Mouse (Mus musculus) midbrain, embryonic 12.5 days (tissue): ENCODE measurements around the gene Zcchc7. TPM values are rescaled to one million over a fixed set of nuclear protein-coding genes. Genes with fewer than 3 reads are reported as not detected.
"Not testable (repeated sequence)": the region's sequence is repeated elsewhere in the genome, so short reads cannot be mapped to it uniquely, and the experiment has no call there.

Source experiments
- ATAC-seq: fragments of 200-750 bp; cut with Nextera tagmentation; 2 replicates; pipeline ENCODE4 v1.8.0; 2017; ENCODE audit warnings: low read depth, moderate TSS enrichment, moderate library complexity; ENCODE audit not compliant: low FRiP score
- H3K27ac ChIP-seq: fragments of 300-500 bp; sonication (generic); replicated peaks from 2 replicates; pipeline ENCODE4 v1.5.1; 2016; ENCODE audit warnings: mild to moderate bottlenecking
- H3K27me3 ChIP-seq: fragments of 300-500 bp; sonication (generic); 2 replicates; pipeline ENCODE4 v1.6.1; 2016; ENCODE audit warnings: mild to moderate bottlenecking
- H3K36me3 ChIP-seq: fragments of 300-500 bp; sonication (generic); 2 replicates; pipeline ENCODE4 v1.6.1; 2016
- H3K4me1 ChIP-seq: fragments of 300-500 bp; sonication (generic); 2 replicates; pipeline ENCODE4 v1.6.1; 2016
- H3K4me2 ChIP-seq: fragments of 300-500 bp; sonication (generic); replicated peaks from 2 replicates; pipeline ENCODE4 v1.6.1; 2016; ENCODE audit warnings: mild to moderate bottlenecking, moderate library complexity
- H3K4me3 ChIP-seq: fragments of 300-500 bp; sonication (generic); 2 replicates; pipeline ENCODE4 v1.5.1; 2016; ENCODE audit warnings: mild to moderate bottlenecking
- H3K9ac ChIP-seq: fragments of 300-500 bp; sonication (generic); replicated peaks from 2 replicates; pipeline ENCODE4 v1.6.1; 2016; ENCODE audit warnings: mild to moderate bottlenecking, moderate library complexity
- H3K9me3 ChIP-seq: fragments of 300-500 bp; sonication (generic); 2 replicates; pipeline ENCODE4 v1.6.1; 2016; ENCODE audit warnings: mild to moderate bottlenecking
- WGBS: fragments of 180-500 bp; shearing (Covaris S2); methylation state at CpG from one replicate; pipeline ENCODE4 v1.1.7; 2016; 5-methylcytosine and 5-hydroxymethylcytosine counted together
- polyA plus RNA-seq: library from polyadenylated mRNA; unstranded; fragments of >200 nt; fragmentation: Nextera tagmentation; extraction: Ambion mirVana; gene quantifications from 2 replicates; pipeline ENCODE4 v1.2.1, GENCODE M21; 2016

Gene Zcchc7
- polyA plus RNA-seq, 1 experiment from 2014 or later = 28.3 TPM

DNA sequence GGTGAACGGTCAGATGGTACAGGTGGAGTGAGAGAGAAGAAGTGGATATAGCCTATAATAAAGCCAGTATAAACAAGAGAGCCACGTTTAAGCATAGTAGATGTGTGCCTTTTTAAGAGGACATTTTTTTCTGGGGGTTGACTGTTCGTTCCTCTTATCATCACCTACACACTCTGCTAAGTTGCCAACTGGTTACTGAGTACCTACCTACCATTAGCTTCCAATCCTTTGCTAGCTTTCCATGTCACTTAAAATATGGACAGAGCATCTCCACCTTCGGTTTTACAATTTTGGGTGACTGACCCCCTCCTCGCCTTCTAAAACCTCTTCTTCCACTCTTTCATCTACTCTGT is 167.4 kb downstream of the Zcchc7 start:
- H3K9me3 ChIP-seq = no peaks in the 10 kb centered on the region
- H3K9ac ChIP-seq = no peak overlapping the region
- H3K4me3 ChIP-seq = no peak overlapping the region
- H3K4me2 ChIP-seq = no peak overlapping the region
- peaks cover under 1% of the 10 kb centered on the region; the same call in 1 of the 2 replicates for H3K4me1 ChIP-seq
- no peaks in the 10 kb centered on the region for H3K27me3 ChIP-seq
- WGBS = 92% methylated on average over 5 of the region's 5 CpGs
- peaks cover 11% of the 10 kb centered on the region; the same call in 1 of the 2 replicates for H3K36me3 ChIP-seq
- H3K27ac ChIP-seq = no peak overlapping the region
- ATAC-seq = no peak

DNA sequence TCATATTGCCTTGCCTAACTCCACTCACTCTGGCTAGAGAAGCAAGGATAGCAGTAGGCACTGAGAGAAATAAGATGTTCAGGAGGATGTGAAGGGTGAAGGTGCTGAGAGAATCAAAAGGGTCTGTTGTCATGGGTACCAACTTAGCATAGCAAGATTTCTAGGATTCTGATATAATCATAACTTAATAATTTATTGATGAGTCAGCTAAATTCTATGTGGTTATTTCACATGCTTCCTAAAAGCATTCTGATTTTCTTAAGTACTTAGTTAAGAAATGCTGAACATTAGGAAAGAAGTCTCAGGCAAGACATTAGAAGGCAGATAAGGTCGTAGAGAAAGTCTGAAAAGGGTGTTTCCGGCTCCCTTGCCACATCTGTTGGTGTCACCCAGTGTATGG is 172.3 kb downstream of the Zcchc7 start:
- H3K27me3 ChIP-seq = no peaks in the 10 kb centered on the region
- H3K36me3 ChIP-seq = peaks cover 41% of the 10 kb centered on the region
- no peak overlapping the region for H3K4me2 ChIP-seq
- H3K4me3 ChIP-seq = no peak overlapping the region
- H3K9ac ChIP-seq = no peak overlapping the region
- no peaks in the 10 kb centered on the region for H3K4me1 ChIP-seq
- ATAC-seq = no peak
- H3K9me3 ChIP-seq = no peaks in the 10 kb centered on the region
- H3K27ac ChIP-seq = no peak overlapping the region
- whole genome bisulfite sequencing = 82% methylated on average over 2 of the region's 2 CpGs

DNA sequence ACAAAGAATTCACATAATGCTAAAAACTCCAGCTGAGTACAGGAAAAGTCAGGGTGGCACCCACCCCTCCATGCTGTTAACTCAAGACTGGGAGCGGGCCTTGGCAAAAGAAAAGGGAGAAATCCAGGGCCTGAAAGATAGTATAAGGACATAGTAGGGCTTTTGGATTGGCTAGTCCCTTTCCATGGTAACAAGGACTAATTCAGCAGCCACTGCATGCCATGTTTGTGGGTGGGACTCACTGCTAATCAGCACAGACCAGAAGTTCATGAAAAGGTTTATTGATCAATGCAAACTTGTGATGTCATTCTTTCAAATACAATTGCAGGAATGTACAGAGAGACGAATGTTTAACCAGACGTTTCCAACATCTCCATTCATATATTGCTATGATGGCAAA is 173.1 kb downstream of the Zcchc7 start:
- Histone ChIP-seq H3K27ac (no peak overlapping the region), H3K27me3 (no peaks in the 10 kb centered on the region), H3K4me2 (no peak overlapping the region), H3K9ac (no peak overlapping the region), H3K9me3 (no peaks in the 10 kb centered on the region), H3K4me3 (no peak overlapping the region), H3K4me1 (no peaks in the 10 kb centered on the region), H3K36me3 (peaks cover 49% of the 10 kb centered on the region)
- WGBS = 77% methylated on average over 3 of the region's 3 CpGs
- no peak for ATAC-seq

DNA sequence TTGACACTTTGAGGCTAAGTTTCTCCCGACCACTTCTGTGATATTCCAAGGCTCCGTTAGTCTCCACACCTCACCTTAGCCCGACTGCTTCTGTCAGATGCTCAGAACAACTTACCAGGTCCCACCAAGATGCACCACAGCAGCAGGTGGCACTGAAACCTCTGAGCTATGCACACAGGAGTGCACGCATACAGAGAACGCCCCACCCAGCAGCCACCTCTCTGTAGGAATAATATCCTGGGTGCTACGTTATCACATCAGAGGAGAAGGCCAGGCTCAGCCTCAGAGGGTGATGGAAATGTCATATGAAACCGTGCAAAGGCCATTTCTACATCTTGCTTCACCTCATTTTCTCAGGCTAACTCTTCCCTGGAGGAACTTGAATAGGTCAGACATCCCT is 174.7 kb downstream of the Zcchc7 start:
- 92% methylated on average over 7 of the region's 7 CpGs for WGBS
- Histone ChIP-seq H3K4me3 (no peak overlapping the region), H3K9ac (no peak overlapping the region), H3K36me3 (peaks cover 49% of the 10 kb centered on the region), H3K27me3 (no peaks in the 10 kb centered on the region), H3K9me3 (no peaks in the 10 kb centered on the region), H3K4me1 (no peaks in the 10 kb centered on the region), H3K27ac (no peak overlapping the region), H3K4me2 (no peak overlapping the region)
- ATAC-seq = no peak

DNA sequence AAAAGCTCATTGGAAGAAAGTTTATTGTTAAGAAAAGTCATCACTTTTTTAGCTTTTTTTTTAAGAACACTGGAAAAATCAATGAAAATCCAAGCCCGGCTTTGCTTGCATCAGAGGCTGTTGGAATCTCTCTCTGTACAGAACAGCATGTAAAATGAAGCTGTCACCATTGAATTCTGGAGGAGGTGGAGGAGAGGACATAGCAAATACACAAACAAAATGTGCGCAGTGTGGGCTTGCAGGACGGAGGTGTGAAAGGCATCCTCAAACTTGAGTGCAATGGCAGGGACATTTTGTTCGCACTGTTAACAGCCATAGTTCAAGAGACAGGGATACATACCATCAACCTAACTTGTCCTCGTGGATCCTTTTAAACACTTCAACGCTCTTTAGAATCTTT is 176.1 kb downstream of the Zcchc7 start:
- Histone ChIP-seq H3K36me3 (peaks cover 45% of the 10 kb centered on the region), H3K9me3 (no peaks in the 10 kb centered on the region), H3K4me3 (no peak overlapping the region), H3K27me3 (no peaks in the 10 kb centered on the region), H3K4me2 (no peak overlapping the region), H3K4me1 (no peaks in the 10 kb centered on the region), H3K27ac (no peak overlapping the region), H3K9ac (no peak overlapping the region)
- 90% methylated on average over 6 of the region's 6 CpGs for WGBS
- no peak for ATAC-seq

DNA sequence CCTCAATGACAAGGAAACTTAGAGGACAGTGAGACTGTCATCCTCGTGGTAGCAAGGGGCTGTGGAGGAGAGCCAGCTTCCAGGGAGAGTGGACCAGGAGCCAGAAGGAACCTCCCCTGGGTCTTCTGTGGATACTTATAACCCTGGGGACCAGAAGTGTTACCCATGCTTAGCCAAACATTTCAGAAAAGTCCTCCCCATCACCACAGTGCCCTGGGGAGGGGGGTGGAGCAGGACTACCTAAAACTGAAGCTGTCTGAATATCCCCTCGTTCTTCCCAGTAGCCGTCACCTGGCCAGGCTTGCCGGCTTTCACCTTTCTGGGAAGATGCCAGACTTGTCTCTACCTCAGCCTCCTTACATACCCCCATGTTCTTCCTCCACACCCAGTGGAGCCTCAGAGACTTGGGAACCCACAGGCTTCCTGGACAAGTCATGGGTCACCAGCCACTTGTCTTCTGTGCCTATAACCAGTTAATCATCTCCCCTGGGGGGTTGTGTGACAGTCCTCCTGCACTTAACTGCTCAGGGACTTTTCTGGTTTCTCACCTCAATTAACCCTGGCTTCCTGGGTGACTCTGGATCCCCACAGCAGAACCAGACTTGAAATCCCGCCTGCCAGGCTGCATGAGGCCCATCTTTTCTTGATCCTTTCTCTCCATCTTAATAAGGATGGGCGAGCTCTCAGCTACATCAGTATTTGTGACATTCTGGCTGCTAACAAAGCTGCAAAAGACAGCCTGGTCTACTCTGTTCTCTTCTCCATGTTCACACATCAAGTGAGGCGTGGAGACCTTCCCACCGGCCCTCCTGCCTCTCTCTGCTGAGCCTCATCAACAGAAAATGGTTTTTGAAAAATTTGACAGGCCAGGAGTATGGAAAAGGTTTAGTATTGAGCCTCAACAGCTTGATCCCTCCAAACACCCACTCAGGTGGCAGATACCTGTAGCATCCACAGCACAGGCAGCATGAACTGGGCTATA is 183.0 kb downstream of the Zcchc7 start:
- Histone ChIP-seq H3K27me3 (no peaks in the 10 kb centered on the region), H3K4me3 (no peak overlapping the region), H3K9me3 (no peaks in the 10 kb centered on the region), H3K4me1 (no peaks in the 10 kb centered on the region), H3K36me3 (peaks cover under 1% of the 10 kb centered on the region; the same call in 1 of the 2 replicates), H3K9ac (no peak overlapping the region), H3K27ac (no peak overlapping the region), H3K4me2 (no peak overlapping the region)
- WGBS = 79% methylated on average over 8 of the region's 8 CpGs
- ATAC-seq = no peak

DNA sequence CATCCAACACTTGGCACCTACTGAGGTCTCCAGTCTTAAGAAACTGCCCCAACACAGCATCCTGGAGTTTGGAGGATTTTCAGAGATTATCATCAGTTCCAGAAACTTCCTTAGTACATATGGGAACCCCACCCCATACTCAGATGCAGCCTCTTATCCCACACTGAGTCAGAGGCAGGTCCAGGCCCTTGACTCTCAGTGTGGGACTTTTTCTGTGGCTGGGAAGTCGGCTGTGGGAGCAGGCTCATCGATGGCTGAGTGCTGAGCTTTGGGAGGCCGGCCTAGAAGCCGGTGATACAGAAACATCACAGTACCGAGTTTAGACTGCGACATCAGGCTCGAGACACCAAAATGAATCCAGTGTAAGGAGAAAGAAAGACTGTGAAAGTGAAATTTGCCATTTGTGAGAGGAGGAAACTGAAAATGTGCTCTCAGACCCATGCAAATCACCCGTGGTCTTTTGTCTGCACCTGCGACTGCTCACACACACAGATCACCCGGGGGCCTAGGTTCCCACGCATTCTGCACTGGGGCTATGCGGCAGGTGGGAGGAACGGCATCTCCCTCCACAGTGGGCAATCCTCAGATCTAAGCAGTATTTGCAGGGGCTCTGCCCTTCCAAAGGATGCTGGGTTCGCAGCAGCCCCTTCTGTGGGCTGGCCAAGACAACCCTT is 184.0 kb downstream of the Zcchc7 start:
- no peak overlapping the region for H3K9ac ChIP-seq

DNA sequence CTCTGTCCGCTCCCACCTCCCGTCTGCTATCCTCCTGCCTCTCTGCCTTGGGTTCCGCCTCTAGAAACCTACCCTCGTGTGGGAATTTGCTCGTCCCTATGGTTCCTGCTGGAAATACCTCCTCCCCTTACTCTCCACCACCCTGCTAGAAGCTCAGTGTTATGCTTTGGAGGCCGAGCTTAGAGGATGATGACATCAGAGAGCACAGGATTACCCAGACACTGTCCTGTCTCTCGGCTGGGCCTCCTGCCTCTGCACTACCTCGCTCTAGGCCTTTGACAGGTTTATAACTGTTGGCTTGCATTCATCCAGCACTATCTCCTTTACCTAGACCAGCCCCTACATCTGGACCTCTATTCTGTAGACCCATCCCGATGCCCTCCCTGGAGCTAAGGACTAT is 184.6 kb downstream of the Zcchc7 start:
- 79% methylated on average over 9 of the region's 9 CpGs for WGBS
- no peaks in the 10 kb centered on the region for H3K4me1 ChIP-seq
- H3K4me3 ChIP-seq = no peak overlapping the region
- no peaks in the 10 kb centered on the region for H3K27me3 ChIP-seq
- ATAC-seq = no peak
- H3K27ac ChIP-seq = no peak overlapping the region
- H3K9me3 ChIP-seq = no peaks in the 10 kb centered on the region
- no peak overlapping the region for H3K4me2 ChIP-seq
- no peaks in the 10 kb centered on the region for H3K36me3 ChIP-seq
- H3K9ac ChIP-seq = no peak overlapping the region

More for the DNA sequence above, 184.0 kb downstream of the Zcchc7 start:
- ATAC-seq = no peak
- no peaks in the 10 kb centered on the region for H3K27me3 ChIP-seq
- H3K36me3 ChIP-seq = no peaks in the 10 kb centered on the region
- H3K4me3 ChIP-seq = no peak overlapping the region
- H3K9me3 ChIP-seq = no peaks in the 10 kb centered on the region
- H3K4me2 ChIP-seq = no peak overlapping the region
- no peaks in the 10 kb centered on the region for H3K4me1 ChIP-seq
- H3K27ac ChIP-seq = no peak overlapping the region
- WGBS = 89% methylated on average over 14 of the region's 14 CpGs

DNA sequence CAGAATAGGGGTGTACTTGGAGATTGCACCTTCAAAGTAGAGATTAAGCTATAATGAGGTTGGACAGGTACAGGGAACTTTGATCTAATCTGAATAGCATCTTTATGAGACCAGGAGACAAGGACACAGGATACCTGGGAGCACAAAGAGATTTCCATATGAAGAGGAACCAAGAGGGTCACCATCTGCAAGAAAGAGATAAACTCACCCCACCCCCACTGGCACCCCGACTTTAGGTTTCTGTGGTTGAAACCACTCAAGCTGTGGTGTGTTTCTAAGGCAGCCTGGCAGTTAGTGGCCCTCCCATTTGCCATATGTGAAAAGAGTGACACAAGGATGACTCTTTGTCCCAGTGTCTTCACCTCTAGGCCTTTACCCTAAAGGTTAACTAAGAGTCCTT is 186.6 kb downstream of the Zcchc7 start:
- Histone ChIP-seq H3K9me3 (no peaks in the 10 kb centered on the region), H3K4me3 (no peak overlapping the region), H3K27me3 (no peaks in the 10 kb centered on the region), H3K9ac (no peak overlapping the region), H3K4me2 (no peak overlapping the region), H3K27ac (no peak overlapping the region), H3K36me3 (no peaks in the 10 kb centered on the region), H3K4me1 (no peaks in the 10 kb centered on the region)
- 86% methylated on average over 1 of the region's 1 CpGs for WGBS
- no peak for ATAC-seq

DNA sequence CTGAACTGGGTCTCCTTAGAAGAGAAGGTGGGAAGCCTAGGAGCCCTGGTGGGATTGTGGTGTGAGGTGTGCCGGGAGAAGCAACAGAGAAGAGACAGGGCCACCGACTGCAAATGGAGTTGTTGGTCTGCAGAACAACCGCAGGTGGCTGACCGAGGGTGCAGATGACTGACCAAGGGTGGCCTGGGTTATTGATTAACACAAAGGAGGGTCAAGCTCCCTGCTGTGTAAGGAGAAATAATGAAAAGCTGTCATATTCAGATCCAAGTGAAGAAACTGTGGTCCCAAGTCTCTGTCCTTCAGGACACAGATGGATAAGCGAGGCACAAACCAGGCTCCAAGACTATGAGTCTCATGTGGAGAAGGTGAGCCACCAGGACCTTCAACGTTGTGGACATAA is 187.8 kb downstream of the Zcchc7 start:
- no peak overlapping the region for H3K27ac ChIP-seq
- no peak for ATAC-seq
- H3K9ac ChIP-seq = no peak overlapping the region
- no peaks in the 10 kb centered on the region for H3K36me3 ChIP-seq
- H3K9me3 ChIP-seq = no peaks in the 10 kb centered on the region
- no peaks in the 10 kb centered on the region for H3K4me1 ChIP-seq
- no peak overlapping the region for H3K4me3 ChIP-seq
- H3K4me2 ChIP-seq = no peak overlapping the region
- WGBS = 84% methylated on average over 6 of the region's 6 CpGs
- no peaks in the 10 kb centered on the region for H3K27me3 ChIP-seq

DNA sequence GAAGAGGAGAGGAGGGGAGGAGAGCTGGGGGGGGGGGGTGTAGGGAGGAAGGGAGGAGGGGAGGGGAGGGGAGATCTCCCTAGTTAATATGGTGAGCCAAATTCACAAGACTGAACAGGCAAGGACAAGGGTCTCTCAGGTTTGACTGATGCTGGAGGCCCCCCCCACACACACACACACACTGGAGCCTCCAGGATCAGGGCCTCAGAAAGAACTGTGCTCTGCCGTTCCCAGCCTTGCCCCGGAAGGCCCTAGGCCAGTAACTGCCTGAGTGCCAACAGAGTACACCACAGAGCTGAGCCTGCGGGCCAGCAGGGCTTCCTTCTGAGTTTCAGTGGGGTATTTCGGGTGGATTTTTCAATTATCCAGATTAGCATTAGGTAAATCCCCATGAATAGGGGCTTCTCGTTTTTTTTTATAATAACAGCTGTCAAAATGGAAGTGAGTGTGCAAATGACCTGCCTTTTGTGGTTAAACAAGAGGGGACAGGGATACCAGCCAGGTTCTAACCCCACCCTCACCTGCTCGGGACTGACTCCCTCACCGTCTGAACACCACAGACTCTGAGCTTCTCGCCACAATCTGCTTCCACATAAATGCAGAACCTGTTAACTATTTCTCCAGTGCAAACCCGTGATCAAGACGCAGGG is 188.9 kb downstream of the Zcchc7 start:
- Histone ChIP-seq H3K27ac (no peak overlapping the region), H3K9ac (no peak overlapping the region), H3K27me3 (no peaks in the 10 kb centered on the region), H3K36me3 (no peaks in the 10 kb centered on the region), H3K9me3 (no peaks in the 10 kb centered on the region), H3K4me3 (no peak overlapping the region), H3K4me1 (no peaks in the 10 kb centered on the region), H3K4me2 (no peak overlapping the region)
- no peak for ATAC-seq
- WGBS = 76% methylated on average over 10 of the region's 10 CpGs

DNA sequence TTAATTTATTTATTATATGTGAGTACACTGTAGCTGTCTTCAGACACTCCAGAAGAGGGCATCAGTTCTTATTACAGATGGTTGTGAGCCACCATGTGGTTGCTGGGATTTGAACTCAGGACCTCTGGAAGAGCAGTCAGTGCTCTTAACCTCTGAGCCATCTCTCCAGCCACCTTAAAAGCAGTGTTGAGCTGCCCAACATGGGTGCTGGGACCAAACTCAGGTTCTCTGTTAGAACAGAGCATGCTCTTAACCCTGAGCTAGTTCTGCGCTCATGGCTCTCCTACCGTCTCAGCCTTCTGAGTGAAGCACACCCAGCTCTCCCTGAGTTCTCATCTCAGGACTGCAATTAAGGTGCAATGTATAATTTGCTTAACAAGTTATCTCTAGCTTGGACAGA is 190.4 kb downstream of the Zcchc7 start:
- not testable (repeated sequence) for H3K9ac ChIP-seq, ATAC-seq, H3K36me3 ChIP-seq, H3K4me2 ChIP-seq, H3K4me1 ChIP-seq, H3K4me3 ChIP-seq, H3K27ac ChIP-seq, H3K9me3 ChIP-seq, H3K27me3 ChIP-seq
- WGBS = 94% methylated on average over 2 of the region's 2 CpGs
